Mouse (Mus musculus): ENCODE results near the gene Lgmn.

DNA sequence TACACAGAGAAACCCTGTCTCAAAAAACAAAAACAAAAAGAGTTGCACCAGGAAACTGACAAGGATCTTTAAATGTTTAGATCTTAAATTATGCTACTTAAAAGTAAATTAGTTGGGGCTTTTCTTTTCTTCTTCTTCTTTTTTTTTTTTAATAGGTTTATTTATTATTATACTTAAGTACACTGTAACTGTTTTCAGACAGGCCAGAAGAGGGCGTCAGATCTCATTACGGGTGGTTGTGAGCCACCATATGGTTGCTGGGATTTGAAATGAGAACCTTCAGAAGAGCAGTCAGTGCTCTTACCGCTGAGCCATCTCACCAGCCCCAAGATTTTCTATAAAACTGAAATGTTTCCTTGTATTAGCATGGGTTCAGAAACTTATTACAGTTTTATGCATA is 45.3 kb upstream of the Lgmn start:
- no peak for TF ChIP-seq CTCF (IDR thresholded peaks at IDR 0.05; ENCODE audit: extremely low read depth, insufficient read length, insufficient replicate concordance, low read depth, low read length)
- no peak for TF ChIP-seq POLR2A (IDR thresholded peaks at IDR 0.05; ENCODE audit: low read depth, low read length)
